Mouse (Mus musculus): ENCODE measurements around the gene Adk. TPM values are rescaled to one million over a fixed set of nuclear protein-coding genes. Genes with fewer than 3 reads are reported as not detected.
A peak's percentile ranks its signal among the peaks of the same experiment; 100 is the strongest.

Adk gene
- polyA plus RNA-seq, 1 experiment from 2014 or later, result 223 TPM

- Histone ChIP-seq H3K4me1 (replicated peaks) (peaks cover 7% of the 10 kb centered on the region), H3K9me3 (replicated peaks) (no peaks in the 10 kb centered on the region), H3K36me3 (no peaks in the 10 kb centered on the region), H3K4me2 (no peak overlapping the region), H3K9ac (no peak overlapping the region), H3K27me3 (no peaks in the 10 kb centered on the region), H3K4me3 (no peak overlapping the region), H3K27ac (no peak overlapping the region)
- WGBS, result 87% methylated on average over 1 of the region's 1 CpGs
- no peak for ATAC-seq (replicated peaks; ENCODE audit: insufficient number of reproducible peaks, insufficient read depth, low FRiP score, low read depth)
Measured at GRCm38 (mm10) chr14:21173973-21174745, 121.8 kb downstream of the Adk start.

GRCm38 (mm10) chr14:21174804-21175203 is 122.4 kb downstream of the Adk start:
- no peaks in the 10 kb centered on the region for H3K36me3 ChIP-seq
- H3K4me3 ChIP-seq, result no peak overlapping the region
- H3K4me2 ChIP-seq, result no peak overlapping the region
- H3K9me3 ChIP-seq (replicated peaks), result no peaks in the 10 kb centered on the region
- H3K27me3 ChIP-seq, result no peaks in the 10 kb centered on the region
- 77% methylated on average over 2 of the region's 2 CpGs for WGBS
- H3K9ac ChIP-seq, result no peak overlapping the region
- peaks cover 7% of the 10 kb centered on the region for H3K4me1 ChIP-seq (replicated peaks)
- no peak for ATAC-seq (replicated peaks; ENCODE audit: insufficient number of reproducible peaks, insufficient read depth, low FRiP score, low read depth)
- no peak overlapping the region for H3K27ac ChIP-seq

- peak; percentile 87 for ATAC-seq (replicated peaks; ENCODE audit: insufficient number of reproducible peaks, insufficient read depth, low FRiP score, low read depth)
- no peaks in the 10 kb centered on the region for H3K27me3 ChIP-seq
- WGBS, result 29% methylated on average over 2 of the region's 2 CpGs
- H3K36me3 ChIP-seq, result no peaks in the 10 kb centered on the region
- peaks cover 13% of the 10 kb centered on the region for H3K4me1 ChIP-seq (replicated peaks)
- no peak overlapping the region for H3K4me3 ChIP-seq
- no peak overlapping the region for H3K9ac ChIP-seq
- peak overlapping the region; percentile 93 for H3K27ac ChIP-seq
- H3K9me3 ChIP-seq (replicated peaks), result no peaks in the 10 kb centered on the region
- peak overlapping the region; percentile 27; the same call in 1 of the 2 replicates for H3K4me2 ChIP-seq
Measured at GRCm38 (mm10) chr14:21177781-21178180, 125.4 kb downstream of the Adk start.

GRCm38 (mm10) chr14:21178356-21178755 is 126.0 kb downstream of the Adk start:
- H3K36me3 ChIP-seq, result no peaks in the 10 kb centered on the region
- peaks cover 17% of the 10 kb centered on the region for H3K4me1 ChIP-seq (replicated peaks)
- H3K27ac ChIP-seq, result peak overlapping the region; percentile 88
- peak overlapping the region; percentile 21; the same call in 1 of the 2 replicates for H3K4me2 ChIP-seq
- no peak overlapping the region for H3K4me3 ChIP-seq
- ATAC-seq (replicated peaks; ENCODE audit: insufficient number of reproducible peaks, insufficient read depth, low FRiP score, low read depth), result peak; percentile 74; the same call in 1 of the 2 replicates
- no peak overlapping the region for H3K9ac ChIP-seq
- no peaks in the 10 kb centered on the region for H3K27me3 ChIP-seq
- no peaks in the 10 kb centered on the region for H3K9me3 ChIP-seq (replicated peaks)
- 38% methylated on average over 6 of the region's 6 CpGs for WGBS

GRCm38 (mm10) chr14:21181053-21181452 is 128.7 kb downstream of the Adk start:
- no peaks in the 10 kb centered on the region for H3K36me3 ChIP-seq
- H3K27ac ChIP-seq, result no peak overlapping the region
- 54% methylated on average over 3 of the region's 3 CpGs for whole genome bisulfite sequencing
- ATAC-seq (replicated peaks; ENCODE audit: insufficient number of reproducible peaks, insufficient read depth, low FRiP score, low read depth), result no peak
- no peaks in the 10 kb centered on the region for H3K27me3 ChIP-seq
- H3K4me2 ChIP-seq, result no peak overlapping the region
- no peaks in the 10 kb centered on the region for H3K9me3 ChIP-seq (replicated peaks)
- H3K4me3 ChIP-seq, result no peak overlapping the region
- H3K4me1 ChIP-seq (replicated peaks), result peaks cover 17% of the 10 kb centered on the region
- no peak overlapping the region for H3K9ac ChIP-seq

GRCm38 (mm10) chr14:21191966-21192365 is 139.6 kb downstream of the Adk start:
- H3K9ac ChIP-seq, result no peak overlapping the region
- H3K4me3 ChIP-seq, result no peak overlapping the region
- H3K27me3 ChIP-seq, result no peaks in the 10 kb centered on the region
- 66% methylated on average over 6 of the region's 6 CpGs for WGBS
- H3K36me3 ChIP-seq, result no peaks in the 10 kb centered on the region
- H3K4me1 ChIP-seq (replicated peaks), result 0 out of 2 replicates have a peak, but pooled peaks cover 4% of the 10 kb centered on the region
- no peak for ATAC-seq (replicated peaks; ENCODE audit: insufficient number of reproducible peaks, insufficient read depth, low FRiP score, low read depth)
- no peak overlapping the region for H3K4me2 ChIP-seq
- H3K27ac ChIP-seq, result no peak overlapping the region
- no peaks in the 10 kb centered on the region for H3K9me3 ChIP-seq (replicated peaks)

- no peak for ATAC-seq (replicated peaks; ENCODE audit: insufficient number of reproducible peaks, insufficient read depth, low FRiP score, low read depth)
- H3K36me3 ChIP-seq, result no peaks in the 10 kb centered on the region
- H3K4me1 ChIP-seq (replicated peaks), result 0 out of 2 replicates have a peak, but pooled peaks cover 4% of the 10 kb centered on the region
- H3K4me3 ChIP-seq, result no peak overlapping the region
- H3K27me3 ChIP-seq, result no peaks in the 10 kb centered on the region
- 86% methylated on average over 3 of the region's 3 CpGs for WGBS
- H3K9me3 ChIP-seq (replicated peaks), result no peaks in the 10 kb centered on the region
- no peak overlapping the region for H3K27ac ChIP-seq
- no peak overlapping the region for H3K9ac ChIP-seq
- H3K4me2 ChIP-seq, result no peak overlapping the region
Measured at GRCm38 (mm10) chr14:21192749-21193148, 140.4 kb downstream of the Adk start.

GRCm38 (mm10) chr14:21194336-21194735 is 142.0 kb downstream of the Adk start:
- Histone ChIP-seq H3K27ac (no peak overlapping the region), H3K9ac (no peak overlapping the region), H3K9me3 (replicated peaks) (no peaks in the 10 kb centered on the region), H3K4me2 (no peak overlapping the region), H3K27me3 (no peaks in the 10 kb centered on the region), H3K36me3 (no peaks in the 10 kb centered on the region), H3K4me1 (replicated peaks) (0 out of 2 replicates have a peak, but pooled peaks cover 4% of the 10 kb centered on the region), H3K4me3 (no peak overlapping the region)
- ATAC-seq (replicated peaks; ENCODE audit: insufficient number of reproducible peaks, insufficient read depth, low FRiP score, low read depth), result no peak
- WGBS, result 78% methylated on average over 6 of the region's 6 CpGs

- no peaks in the 10 kb centered on the region for H3K4me1 ChIP-seq (replicated peaks)
- H3K27ac ChIP-seq, result no peak overlapping the region
- H3K36me3 ChIP-seq, result no peaks in the 10 kb centered on the region
- no peak for ATAC-seq (replicated peaks; ENCODE audit: insufficient number of reproducible peaks, insufficient read depth, low FRiP score, low read depth)
- no peaks in the 10 kb centered on the region for H3K9me3 ChIP-seq (replicated peaks)
- no peak overlapping the region for H3K4me2 ChIP-seq
- H3K4me3 ChIP-seq, result no peak overlapping the region
- no peak overlapping the region for H3K9ac ChIP-seq
- H3K27me3 ChIP-seq, result no peaks in the 10 kb centered on the region
- WGBS, result 72% methylated on average over 3 of the region's 3 CpGs
Measured at GRCm38 (mm10) chr14:21200850-21201249, 148.5 kb downstream of the Adk start.

GRCm38 (mm10) chr14:21206472-21206871 is 154.1 kb downstream of the Adk start:
- H3K4me1 ChIP-seq (replicated peaks), result no peaks in the 10 kb centered on the region
- 76% methylated on average over 4 of the region's 4 CpGs for WGBS
- no peak overlapping the region for H3K4me2 ChIP-seq
- H3K4me3 ChIP-seq, result no peak overlapping the region
- H3K36me3 ChIP-seq, result no peaks in the 10 kb centered on the region
- ATAC-seq (replicated peaks; ENCODE audit: insufficient number of reproducible peaks, insufficient read depth, low FRiP score, low read depth), result no peak
- no peaks in the 10 kb centered on the region for H3K9me3 ChIP-seq (replicated peaks)
- H3K9ac ChIP-seq, result no peak overlapping the region
- H3K27me3 ChIP-seq, result no peaks in the 10 kb centered on the region
- no peak overlapping the region for H3K27ac ChIP-seq

- no peaks in the 10 kb centered on the region for H3K9me3 ChIP-seq (replicated peaks)
- H3K27ac ChIP-seq, result no peak overlapping the region
- H3K4me3 ChIP-seq, result no peak overlapping the region
- no peak overlapping the region for H3K9ac ChIP-seq
- H3K27me3 ChIP-seq, result no peaks in the 10 kb centered on the region
- ATAC-seq (replicated peaks; ENCODE audit: insufficient number of reproducible peaks, insufficient read depth, low FRiP score, low read depth), result no peak
- H3K36me3 ChIP-seq, result no peaks in the 10 kb centered on the region
- no peak overlapping the region for H3K4me2 ChIP-seq
- 28% methylated on average over 5 of the region's 5 CpGs for WGBS
- H3K4me1 ChIP-seq (replicated peaks), result peaks cover 10% of the 10 kb centered on the region; the same call in 1 of the 2 replicates
Measured at GRCm38 (mm10) chr14:21221574-21222138, 169.3 kb downstream of the Adk start.

Data from heart, embryonic 15.5 days (tissue).